Mouse (Mus musculus) heart, embryonic 12.5 days (tissue): ENCODE measurements at regions not wholly inside any gene's neighbourhood (a gene's known extent, or its start where the extent isn't known, plus 50 kb on each side); places are given as distances from the start of the nearest gene placed in this dataset.
A peak's percentile ranks its signal among the peaks of the same experiment; 100 is the strongest.

ENCODE experiments used
- ATAC-seq: fragments of 200-750 bp; cut with Nextera tagmentation; 2 replicates; pipeline ENCODE4 v1.8.0; 2017; ENCODE audit warnings: moderate TSS enrichment, moderate library complexity; ENCODE audit not compliant: insufficient number of reproducible peaks, low FRiP score
- H3K27ac ChIP-seq: fragments of 300-500 bp; sonication (generic); 2 replicates; pipeline ENCODE4 v1.5.1; 2016; ENCODE audit warnings: mild to moderate bottlenecking, moderate library complexity; ENCODE audit not compliant: poor library complexity, severe bottlenecking
- H3K27me3 ChIP-seq: fragments of 300-500 bp; sonication (generic); replicated peaks from 2 replicates; pipeline ENCODE4 v1.6.1; 2016; ENCODE audit warnings: mild to moderate bottlenecking, moderate library complexity
- H3K36me3 ChIP-seq: fragments of 300-500 bp; sonication (generic); 2 replicates; pipeline ENCODE4 v1.6.1; 2016; ENCODE audit warnings: mild to moderate bottlenecking, moderate library complexity
- H3K4me1 ChIP-seq: fragments of 300-500 bp; sonication (generic); replicated peaks from 2 replicates; pipeline ENCODE4 v1.6.1; 2016; ENCODE audit warnings: mild to moderate bottlenecking
- H3K4me2 ChIP-seq: fragments of 300-500 bp; sonication (generic); 2 replicates; pipeline ENCODE4 v1.6.1; 2016; ENCODE audit warnings: mild to moderate bottlenecking, moderate library complexity
- H3K4me3 ChIP-seq: fragments of 300-500 bp; sonication (generic); 2 replicates; pipeline ENCODE4 v1.5.1; 2016; ENCODE audit warnings: mild to moderate bottlenecking
- H3K9ac ChIP-seq: fragments of 300-500 bp; sonication (generic); 2 replicates; pipeline ENCODE4 v1.6.1; 2016; ENCODE audit warnings: mild to moderate bottlenecking, moderate library complexity
- H3K9me3 ChIP-seq: fragments of 300-500 bp; sonication (generic); replicated peaks from 2 replicates; pipeline ENCODE4 v1.6.1; 2016; ENCODE audit warnings: mild to moderate bottlenecking, moderate library complexity
- WGBS: fragments of 180-500 bp; shearing (Covaris S2); methylation state at CpG from one replicate; pipeline ENCODE4 v1.1.7; 2016; 5-methylcytosine and 5-hydroxymethylcytosine counted together

DNA sequence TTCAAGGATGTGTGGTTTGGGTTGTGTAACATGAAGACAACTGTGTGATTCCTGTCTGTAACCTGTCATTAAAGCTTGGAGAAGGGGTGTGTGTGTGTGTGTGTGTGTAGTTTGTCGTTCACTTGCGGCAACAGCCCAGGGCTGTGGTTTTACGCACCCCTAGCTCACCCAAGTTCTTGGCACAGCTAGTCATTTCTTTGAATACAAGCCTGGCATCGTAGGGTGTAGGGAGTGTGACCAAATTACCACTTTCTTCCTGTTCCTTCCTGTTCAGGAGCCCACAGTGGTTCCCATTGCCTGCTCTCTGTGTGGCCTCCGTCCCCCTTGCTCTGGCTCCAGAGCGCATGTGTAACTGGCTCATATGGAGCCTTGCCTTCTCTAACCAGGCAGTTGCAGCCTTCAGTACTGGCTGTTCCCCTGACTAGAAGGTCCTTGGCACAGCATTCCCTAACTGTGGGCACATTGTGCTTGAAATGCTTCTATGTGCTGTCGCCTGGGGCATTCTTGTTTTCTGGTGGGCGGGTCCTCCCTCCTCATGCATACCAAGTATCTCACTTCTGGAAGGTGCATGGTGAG lies 167.4 kb upstream of the Ubr2 start:
- no peak overlapping the region for H3K4me3 ChIP-seq
- ATAC-seq: no peak
- no peak overlapping the region for H3K4me2 ChIP-seq
- H3K9me3 ChIP-seq: no peaks in the 10 kb centered on the region
- no peak overlapping the region for H3K9ac ChIP-seq
- H3K27ac ChIP-seq: no peak overlapping the region
- 88% methylated on average over 8 of the region's 8 CpGs for WGBS
- H3K27me3 ChIP-seq: no peaks in the 10 kb centered on the region
- H3K36me3 ChIP-seq: no peaks in the 10 kb centered on the region
- peaks cover 62% of the 10 kb centered on the region for H3K4me1 ChIP-seq

DNA sequence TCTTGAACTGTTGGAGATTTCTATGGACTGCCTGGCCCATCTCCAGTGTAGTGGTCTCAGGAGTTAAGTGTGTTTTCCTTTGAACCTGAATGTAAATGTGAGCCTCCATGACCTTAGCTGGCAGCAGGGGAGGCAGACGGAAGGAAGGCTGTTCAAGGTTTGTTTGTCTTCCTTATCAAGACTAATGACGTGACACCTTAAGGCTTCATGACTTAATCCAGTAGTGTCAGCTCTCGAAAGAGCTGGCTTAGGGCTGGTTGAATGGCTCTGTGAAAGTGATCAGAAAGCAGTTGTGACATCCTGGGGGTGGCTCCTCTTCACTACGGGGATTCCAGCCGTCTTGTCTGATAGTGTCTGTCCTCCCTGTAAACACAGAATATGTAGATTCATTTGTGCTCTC lies 166.0 kb upstream of the Ubr2 start:
- H3K4me2 ChIP-seq: no peak overlapping the region
- H3K27ac ChIP-seq: no peak overlapping the region
- 21% methylated on average over 5 of the region's 5 CpGs for WGBS
- no peaks in the 10 kb centered on the region for H3K36me3 ChIP-seq
- ATAC-seq: no peak
- H3K9ac ChIP-seq: no peak overlapping the region
- H3K9me3 ChIP-seq: no peaks in the 10 kb centered on the region
- no peaks in the 10 kb centered on the region for H3K27me3 ChIP-seq
- H3K4me1 ChIP-seq: peaks cover 51% of the 10 kb centered on the region
- H3K4me3 ChIP-seq: no peak overlapping the region

DNA sequence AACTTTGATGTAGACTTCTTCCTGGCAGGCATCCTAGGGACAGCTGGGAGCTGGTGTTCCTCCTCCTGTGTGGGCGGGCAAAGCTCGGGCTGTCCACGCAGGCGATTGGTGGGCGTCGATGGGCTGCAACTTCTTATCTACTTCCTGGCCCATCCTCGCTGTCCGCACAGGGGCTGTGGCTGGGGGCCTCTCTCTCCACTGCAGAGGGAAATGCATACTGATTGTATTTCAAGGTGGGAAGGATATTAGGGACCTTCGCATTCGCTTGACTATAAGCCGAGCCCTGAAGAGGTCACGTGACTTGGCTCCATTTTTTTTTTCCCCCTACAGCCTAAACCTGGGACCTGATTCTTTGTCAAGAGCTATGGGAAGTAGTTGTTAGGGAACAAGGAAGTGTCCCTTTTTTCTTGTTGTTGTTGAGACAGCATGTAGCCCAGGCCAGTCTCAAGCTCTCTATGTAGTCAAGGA lies 164.4 kb upstream of the Ubr2 start:
- no peaks in the 10 kb centered on the region for H3K36me3 ChIP-seq
- WGBS: 11% methylated on average over 12 of the region's 12 CpGs
- H3K4me2 ChIP-seq: peak overlapping the region; percentile 48
- peak overlapping the region; percentile 37 for H3K4me3 ChIP-seq
- no peak overlapping the region for H3K9ac ChIP-seq
- peak overlapping the region; percentile 62 for H3K27ac ChIP-seq
- no peaks in the 10 kb centered on the region for H3K9me3 ChIP-seq
- H3K27me3 ChIP-seq: no peaks in the 10 kb centered on the region
- ATAC-seq: peak; percentile 86
- H3K4me1 ChIP-seq: peaks cover 51% of the 10 kb centered on the region

DNA sequence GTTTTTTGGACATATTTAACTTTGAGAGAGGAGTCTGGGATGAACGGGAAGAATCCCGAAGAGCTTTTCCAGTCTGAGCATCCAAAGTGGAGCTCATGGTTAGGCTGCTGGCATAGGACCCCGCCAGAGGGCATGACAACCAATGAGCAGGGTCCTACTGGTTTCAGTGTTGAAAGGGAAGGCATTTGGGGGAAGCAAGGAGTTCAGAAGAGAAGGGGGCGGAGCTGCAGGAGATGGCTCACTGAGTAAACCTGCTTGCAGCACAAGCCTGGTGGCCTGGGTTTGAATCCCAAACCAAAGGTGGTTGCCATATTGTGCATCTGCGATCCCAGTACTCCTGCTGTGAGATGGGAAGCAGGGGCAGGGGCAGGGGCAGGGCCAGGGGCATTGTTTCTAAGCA lies 161.4 kb upstream of the Ubr2 start:
- Histone ChIP-seq H3K9ac (no peak overlapping the region), H3K4me2 (no peak overlapping the region), H3K4me1 (peaks cover 54% of the 10 kb centered on the region), H3K27me3 (no peaks in the 10 kb centered on the region), H3K4me3 (no peak overlapping the region), H3K9me3 (no peaks in the 10 kb centered on the region), H3K27ac (no peak overlapping the region), H3K36me3 (no peaks in the 10 kb centered on the region)
- 86% methylated on average over 5 of the region's 5 CpGs for WGBS
- no peak for ATAC-seq

DNA sequence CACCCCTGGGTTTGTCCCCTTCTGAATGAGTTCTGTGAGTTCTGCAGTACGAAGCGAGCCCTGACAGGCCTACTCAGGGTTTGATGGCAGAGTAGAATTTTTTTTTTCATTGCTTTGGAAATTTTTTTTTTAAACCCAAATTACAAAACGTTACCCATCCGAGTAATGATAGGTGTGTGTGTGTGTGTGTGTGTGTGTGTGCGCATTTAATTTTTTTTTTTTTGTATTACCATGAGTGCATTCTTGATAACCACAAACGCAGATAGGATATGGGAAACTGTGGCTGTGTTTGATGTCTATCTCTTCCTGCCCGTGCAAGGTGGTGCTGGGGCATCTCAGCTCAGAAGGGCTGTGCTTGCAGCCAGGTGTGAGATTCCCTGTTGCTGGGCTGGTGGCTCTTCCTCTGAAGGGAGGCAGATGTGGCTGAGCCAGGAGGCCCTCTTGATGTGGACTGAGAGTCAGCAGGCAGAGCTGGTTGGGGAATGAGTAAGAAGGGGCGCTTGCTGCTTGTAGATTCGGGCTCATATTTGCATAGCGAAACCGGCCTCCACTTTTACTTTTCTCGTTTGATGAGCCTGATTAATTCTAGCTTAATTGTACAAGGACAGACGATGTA lies 160.7 kb upstream of the Ubr2 start:
- Histone ChIP-seq H3K9ac (no peak overlapping the region), H3K4me1 (peaks cover 53% of the 10 kb centered on the region), H3K4me3 (no peak overlapping the region), H3K27ac (no peak overlapping the region), H3K9me3 (no peaks in the 10 kb centered on the region), H3K4me2 (no peak overlapping the region), H3K27me3 (no peaks in the 10 kb centered on the region), H3K36me3 (no peaks in the 10 kb centered on the region)
- no peak for ATAC-seq
- WGBS: 80% methylated on average over 13 of the region's 13 CpGs

DNA sequence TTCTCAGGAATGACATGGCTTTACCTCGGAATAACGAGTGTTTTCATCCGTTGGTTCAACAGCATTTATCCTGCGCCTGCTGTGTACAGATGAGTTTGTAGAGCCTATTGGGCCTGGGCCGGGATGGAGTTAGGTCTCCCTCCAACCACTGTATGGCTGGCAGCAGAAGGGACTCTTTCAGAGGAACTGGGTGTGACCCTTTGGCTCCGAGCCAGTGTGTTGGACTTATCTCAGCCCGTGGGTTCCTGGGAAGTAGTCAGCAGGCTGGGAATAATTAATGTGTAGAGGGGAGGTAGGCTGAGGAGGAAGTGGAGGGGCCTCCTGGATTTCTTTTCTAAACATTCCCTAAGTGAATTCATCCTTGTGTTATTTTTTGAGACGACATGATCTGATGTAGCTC lies 157.7 kb upstream of the Ubr2 start:
- H3K4me3 ChIP-seq: no peak overlapping the region
- no peak overlapping the region for H3K9ac ChIP-seq
- ATAC-seq: peak; percentile 73
- peak overlapping the region; percentile 24 for H3K4me2 ChIP-seq
- H3K9me3 ChIP-seq: no peaks in the 10 kb centered on the region
- H3K4me1 ChIP-seq: peaks cover 56% of the 10 kb centered on the region
- no peaks in the 10 kb centered on the region for H3K27me3 ChIP-seq
- H3K27ac ChIP-seq: peak overlapping the region; percentile 9
- H3K36me3 ChIP-seq: no peaks in the 10 kb centered on the region
- WGBS: 32% methylated on average over 8 of the region's 8 CpGs

DNA sequence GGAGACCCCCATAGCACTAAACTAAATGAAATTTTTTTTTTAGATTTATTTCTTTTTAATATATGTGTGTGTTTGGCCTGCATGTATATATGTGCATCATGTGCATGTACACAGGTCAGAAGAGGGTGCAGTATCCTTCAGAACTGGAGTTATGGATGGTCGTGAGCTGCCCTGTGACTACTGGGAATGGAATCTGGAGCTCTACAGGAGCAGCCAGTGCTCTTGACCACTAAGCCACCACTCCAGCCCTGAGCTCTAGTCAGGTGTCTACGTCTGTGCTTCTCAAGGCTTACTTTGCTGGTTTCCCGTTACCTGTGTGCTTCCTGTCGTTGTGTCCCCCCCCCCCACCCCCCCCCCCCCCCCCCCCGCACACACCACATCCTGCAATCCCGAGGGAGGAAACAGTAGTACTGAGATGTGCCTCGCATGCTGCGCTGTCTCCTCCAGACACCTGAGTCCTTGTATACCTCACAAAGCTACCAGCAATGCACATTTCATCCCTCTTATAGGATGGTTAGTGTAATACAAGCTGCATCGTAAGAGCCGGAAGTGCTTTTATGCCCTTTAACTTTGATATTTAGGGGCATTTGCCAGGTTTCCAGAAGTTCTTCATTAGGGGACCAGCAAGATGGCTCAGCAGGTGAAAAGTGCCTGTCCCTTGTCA lies 153.5 kb upstream of the Ubr2 start:
- H3K27me3 ChIP-seq: no peaks in the 10 kb centered on the region
- H3K9ac ChIP-seq: no peak overlapping the region
- H3K4me1 ChIP-seq: peaks cover 46% of the 10 kb centered on the region
- H3K4me3 ChIP-seq: no peak overlapping the region
- no peak for ATAC-seq
- 81% methylated on average over 5 of the region's 10 CpGs for WGBS
- H3K36me3 ChIP-seq: peaks cover 10% of the 10 kb centered on the region; the same call in 1 of the 2 replicates
- H3K9me3 ChIP-seq: no peaks in the 10 kb centered on the region
- no peak overlapping the region for H3K4me2 ChIP-seq
- no peak overlapping the region for H3K27ac ChIP-seq

DNA sequence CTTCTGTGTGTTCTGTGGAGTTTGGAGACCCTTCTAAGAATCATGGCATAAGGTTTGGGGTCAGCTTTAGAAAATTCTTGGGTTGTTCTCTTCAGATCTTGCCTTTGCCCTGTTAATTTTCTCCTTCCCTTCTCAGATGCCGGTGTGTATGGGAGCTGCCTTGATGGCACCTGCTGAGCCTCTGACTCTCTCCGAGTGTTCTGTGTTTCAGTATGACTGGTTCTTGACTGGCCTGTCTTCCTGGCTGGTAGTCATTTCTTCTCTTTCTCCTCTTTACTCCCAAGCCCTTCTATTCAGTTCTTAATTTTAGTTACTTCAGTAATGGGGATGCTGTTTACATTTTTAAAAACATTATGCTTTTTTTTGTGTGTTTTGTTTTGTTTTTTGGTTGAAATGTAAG lies 152.1 kb upstream of the Ubr2 start:
- 72% methylated on average over 2 of the region's 2 CpGs for WGBS
- ATAC-seq: no peak
- H3K9me3 ChIP-seq: no peaks in the 10 kb centered on the region
- no peaks in the 10 kb centered on the region for H3K27me3 ChIP-seq
- H3K4me2 ChIP-seq: no peak overlapping the region
- peaks cover 10% of the 10 kb centered on the region; the same call in 1 of the 2 replicates for H3K36me3 ChIP-seq
- H3K9ac ChIP-seq: no peak overlapping the region
- H3K27ac ChIP-seq: no peak overlapping the region
- H3K4me1 ChIP-seq: peaks cover 35% of the 10 kb centered on the region
- no peak overlapping the region for H3K4me3 ChIP-seq

DNA sequence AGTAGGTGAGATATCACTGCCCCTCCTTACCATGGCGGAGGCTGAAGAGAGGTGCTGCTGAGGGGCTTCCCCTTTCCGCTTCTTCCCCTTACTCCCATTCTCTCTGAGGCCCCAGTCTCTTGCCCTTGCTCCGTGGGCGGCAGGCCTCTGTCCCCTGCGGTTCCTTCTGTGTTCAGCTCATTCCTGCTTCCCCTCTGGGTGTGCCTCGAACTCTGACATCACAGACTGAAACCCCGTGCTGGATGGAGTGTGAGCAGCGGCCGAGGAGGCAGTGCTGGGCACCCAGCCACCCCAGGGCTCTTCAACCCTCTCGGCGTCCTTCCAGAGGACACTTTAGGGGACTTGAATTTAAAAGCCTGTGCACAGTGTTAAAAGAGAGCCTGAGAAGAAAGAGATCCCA lies 145.9 kb upstream of the Ubr2 start:
- Histone ChIP-seq H3K27me3 (no peaks in the 10 kb centered on the region), H3K9me3 (no peaks in the 10 kb centered on the region), H3K36me3 (peaks cover 27% of the 10 kb centered on the region), H3K9ac (no peak overlapping the region), H3K4me2 (no peak overlapping the region), H3K4me3 (no peak overlapping the region), H3K27ac (no peak overlapping the region), H3K4me1 (peaks cover 26% of the 10 kb centered on the region)
- 70% methylated on average over 11 of the region's 11 CpGs for WGBS
- ATAC-seq: no peak

DNA sequence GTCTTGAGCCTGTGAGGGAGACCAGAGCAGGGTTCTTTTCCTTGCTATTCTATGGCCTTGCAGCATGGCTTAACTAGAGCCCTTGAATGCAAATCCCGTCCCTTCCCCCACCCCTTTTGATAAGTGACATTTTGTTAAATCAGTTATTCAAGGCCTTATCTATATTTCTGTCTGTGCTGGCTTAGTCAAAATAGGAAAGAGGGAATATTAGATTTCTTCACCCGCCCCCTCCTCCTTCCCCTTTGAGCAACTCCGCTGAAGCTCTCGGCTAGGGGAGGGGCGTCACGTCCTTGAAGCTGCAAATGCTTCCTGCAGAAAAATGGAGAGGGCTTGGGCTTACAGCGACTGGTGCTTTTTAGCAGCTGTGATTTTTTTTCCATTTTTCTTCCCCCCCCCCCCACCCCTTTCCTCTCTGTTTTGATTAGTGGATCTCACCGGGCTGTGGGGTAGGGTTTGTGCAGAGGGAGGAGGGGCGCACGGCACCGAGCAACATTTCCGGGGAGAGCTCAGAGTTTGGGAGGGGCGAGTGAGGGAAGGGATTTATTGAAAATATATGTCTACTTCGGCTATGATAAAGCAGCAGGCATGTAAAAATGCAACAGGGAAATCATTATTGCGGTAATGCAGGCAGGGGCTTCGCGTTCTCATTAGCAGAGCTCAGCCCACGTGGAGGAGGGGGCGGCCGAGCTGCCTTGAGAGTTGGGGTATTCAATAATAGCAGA lies 141.4 kb upstream of the Ubr2 start:
- peaks cover 60% of the 10 kb centered on the region for H3K4me1 ChIP-seq

DNA sequence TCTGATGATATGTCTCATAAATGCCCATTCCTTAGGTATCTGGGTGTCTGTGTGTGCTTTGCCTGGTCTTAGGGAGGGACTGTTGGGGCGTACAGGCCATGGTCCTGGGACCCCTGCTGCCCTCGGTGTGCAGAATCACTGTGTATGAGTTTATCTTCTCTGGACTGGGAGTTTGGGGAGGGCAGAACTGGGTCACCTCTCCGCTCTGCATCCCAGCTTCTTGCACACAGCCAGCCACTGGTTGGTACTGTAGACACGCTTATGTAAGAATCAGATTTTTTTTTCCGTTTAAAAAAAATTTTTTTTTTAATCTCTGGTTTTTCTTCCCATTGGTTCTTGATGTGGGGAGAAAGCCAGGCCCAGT lies 140.8 kb upstream of the Ubr2 start:
- Histone ChIP-seq H3K4me3 (peak overlapping the region; percentile 42), H3K27ac (peak overlapping the region; percentile 87), H3K27me3 (no peaks in the 10 kb centered on the region), H3K36me3 (peaks cover 16% of the 10 kb centered on the region), H3K9me3 (no peaks in the 10 kb centered on the region), H3K9ac (peak overlapping the region; percentile 57; the same call in 1 of the 2 replicates), H3K4me1 (peaks cover 59% of the 10 kb centered on the region), H3K4me2 (peak overlapping the region; percentile 66)
- 37% methylated on average over 5 of the region's 5 CpGs for WGBS
- ATAC-seq: peak; percentile 22; the same call in 1 of the 2 replicates

More for the DNA sequence above, 141.4 kb upstream of the Ubr2 start:
- Histone ChIP-seq H3K36me3 (peaks cover 20% of the 10 kb centered on the region), H3K4me3 (peak overlapping the region; percentile 42), H3K27me3 (no peaks in the 10 kb centered on the region), H3K27ac (peak overlapping the region; percentile 87), H3K9me3 (no peaks in the 10 kb centered on the region), H3K4me2 (peak overlapping the region; percentile 66), H3K9ac (peak overlapping the region; percentile 57)
- 0 out of 2 replicates have a peak, but pooled peaks have one; percentile 22 for ATAC-seq
- 25% methylated on average over 20 of the region's 20 CpGs for WGBS
